Mouse (Mus musculus) hindbrain, embryonic 16.5 days (tissue): ENCODE results near the gene Ccl4. TPM values are rescaled to one million over a fixed set of nuclear protein-coding genes. Genes with fewer than 3 reads are reported as not detected.

ENCODE experiments used
- ATAC-seq: fragments of 200-750 bp; cut with Nextera tagmentation; 2 replicates; pipeline ENCODE4 v1.8.0; 2017; ENCODE audit warnings: moderate TSS enrichment, moderate library complexity
- H3K27ac ChIP-seq: fragments of 300-500 bp; sonication (generic); 2 replicates; pipeline ENCODE4 v1.5.1; 2014; ENCODE audit warnings: low read depth, mild to moderate bottlenecking, control low read depth, low read length, moderate library complexity
- H3K27me3 ChIP-seq: fragments of 300-500 bp; sonication (generic); replicated peaks from 2 replicates; pipeline ENCODE4 v1.6.1; 2014; ENCODE audit warnings: low read length; ENCODE audit not compliant: control insufficient read depth, insufficient read depth
- H3K36me3 ChIP-seq: fragments of 300-500 bp; sonication (generic); 2 replicates; pipeline ENCODE4 v1.6.1; 2014; ENCODE audit warnings: mild to moderate bottlenecking, low read length, moderate library complexity, mixed read lengths; ENCODE audit not compliant: control insufficient read depth, insufficient read depth
- H3K4me1 ChIP-seq: fragments of 300-500 bp; sonication (generic); 2 replicates; pipeline ENCODE4 v1.6.1; 2014; ENCODE audit warnings: low read depth, low read length; ENCODE audit not compliant: control insufficient read depth, insufficient read depth
- H3K4me2 ChIP-seq: fragments of 300-500 bp; sonication (generic); 2 replicates; pipeline ENCODE4 v1.6.1; 2014; ENCODE audit warnings: mild to moderate bottlenecking, low read length, control low read depth, moderate library complexity
- H3K4me3 ChIP-seq: fragments of 300-500 bp; sonication (generic); 2 replicates; pipeline ENCODE4 v1.5.1; 2014; ENCODE audit warnings: mild to moderate bottlenecking, low read length, control low read depth, moderate library complexity
- H3K9ac ChIP-seq: fragments of 300-500 bp; sonication (generic); 2 replicates; pipeline ENCODE4 v1.6.1; 2014; ENCODE audit warnings: low read depth, mild to moderate bottlenecking, control low read depth, low read length, moderate library complexity
- H3K9me3 ChIP-seq: fragments of 300-500 bp; sonication (generic); 2 replicates; pipeline ENCODE4 v1.6.1; 2014; ENCODE audit warnings: mild to moderate bottlenecking, low read length, moderate library complexity; ENCODE audit not compliant: control insufficient read depth
- WGBS: fragments of 180-500 bp; shearing (Covaris S2); extraction: QIAGEN DNeasy Blood & Tissue Kit; methylation state at CpG from one replicate; pipeline ENCODE4 v1.1.7; 2014; 5-methylcytosine and 5-hydroxymethylcytosine counted together
- polyA plus RNA-seq: library from polyadenylated mRNA; unstranded; fragments of >200 nt; fragmentation: Nextera tagmentation; extraction: Ambion mirVana; gene quantifications from 2 replicates; pipeline ENCODE4 v1.2.1, GENCODE M21; 2015

The Ccl4 gene
- polyA plus RNA-seq, 1 experiment from 2014 or later, result 1.4 TPM

GRCm38 (mm10) chr11:83654606-83655005, 7.8 kb upstream of the Ccl4 start:
- H3K36me3 ChIP-seq, result no peaks in the 10 kb centered on the region
- no peaks in the 10 kb centered on the region for H3K9me3 ChIP-seq
- H3K27ac ChIP-seq, result no peak overlapping the region
- ATAC-seq, result no peak
- H3K4me3 ChIP-seq, result no peak overlapping the region
- no peak overlapping the region for H3K9ac ChIP-seq
- no peak overlapping the region for H3K4me2 ChIP-seq
- 87% methylated on average over 8 of the region's 8 CpGs for WGBS
- no peaks in the 10 kb centered on the region for H3K27me3 ChIP-seq
- no peaks in the 10 kb centered on the region for H3K4me1 ChIP-seq

GRCm38 (mm10) chr11:83657508-83657907, 4.9 kb upstream of the Ccl4 start:
- H3K9ac ChIP-seq, result no peak overlapping the region
- no peak overlapping the region for H3K4me3 ChIP-seq
- H3K4me2 ChIP-seq, result no peak overlapping the region
- WGBS, result 94% methylated on average over 3 of the region's 3 CpGs
- H3K36me3 ChIP-seq, result no peaks in the 10 kb centered on the region
- no peak overlapping the region for H3K27ac ChIP-seq
- no peaks in the 10 kb centered on the region for H3K27me3 ChIP-seq
- H3K4me1 ChIP-seq, result no peaks in the 10 kb centered on the region
- no peaks in the 10 kb centered on the region for H3K9me3 ChIP-seq
- ATAC-seq, result no peak

GRCm38 (mm10) chr11:83658797-83659196, 3.6 kb upstream of the Ccl4 start:
- WGBS, result 81% methylated on average over 6 of the region's 6 CpGs
- Histone ChIP-seq H3K4me1 (no peaks in the 10 kb centered on the region), H3K36me3 (no peaks in the 10 kb centered on the region), H3K9me3 (no peaks in the 10 kb centered on the region), H3K4me2 (no peak overlapping the region), H3K27ac (no peak overlapping the region), H3K4me3 (no peak overlapping the region), H3K27me3 (no peaks in the 10 kb centered on the region), H3K9ac (no peak overlapping the region)
- ATAC-seq, result no peak

- H3K4me2 ChIP-seq, result no peak overlapping the region
- no peak for ATAC-seq
- no peak overlapping the region for H3K4me3 ChIP-seq
Measured at GRCm38 (mm10) chr11:83663532-83663931, 1.1 kb downstream of the Ccl4 start.

GRCm38 (mm10) chr11:83671743-83672142, 9.4 kb downstream of the Ccl4 start:
- no peaks in the 10 kb centered on the region for H3K4me1 ChIP-seq
- no peak overlapping the region for H3K9ac ChIP-seq
- H3K27me3 ChIP-seq, result no peaks in the 10 kb centered on the region
- H3K9me3 ChIP-seq, result no peaks in the 10 kb centered on the region
- H3K36me3 ChIP-seq, result no peaks in the 10 kb centered on the region
- H3K4me3 ChIP-seq, result no peak overlapping the region
- ATAC-seq, result no peak
- H3K27ac ChIP-seq, result no peak overlapping the region
- no peak overlapping the region for H3K4me2 ChIP-seq

More at GRCm38 (mm10) chr11:83663532-83663931, 1.1 kb downstream of the Ccl4 start:
- H3K27ac ChIP-seq, result no peak overlapping the region
- no peaks in the 10 kb centered on the region for H3K36me3 ChIP-seq
- no peaks in the 10 kb centered on the region for H3K4me1 ChIP-seq
- WGBS, result 84% methylated on average over 5 of the region's 5 CpGs
- H3K27me3 ChIP-seq, result no peaks in the 10 kb centered on the region
- no peaks in the 10 kb centered on the region for H3K9me3 ChIP-seq
- H3K9ac ChIP-seq, result no peak overlapping the region

- ATAC-seq, result no peak
- WGBS, result 92% methylated on average over 1 of the region's 1 CpGs
- H3K4me2 ChIP-seq, result no peak overlapping the region
Measured at GRCm38 (mm10) chr11:83675665-83676064, 13.3 kb downstream of the Ccl4 start.

GRCm38 (mm10) chr11:83689918-83690317, 27.5 kb downstream of the Ccl4 start:
- Histone ChIP-seq H3K9ac (no peak overlapping the region), H3K27me3 (no peaks in the 10 kb centered on the region), H3K9me3 (no peaks in the 10 kb centered on the region), H3K27ac (no peak overlapping the region), H3K4me1 (no peaks in the 10 kb centered on the region), H3K4me3 (no peak overlapping the region), H3K36me3 (no peaks in the 10 kb centered on the region), H3K4me2 (no peak overlapping the region)
- no peak for ATAC-seq
- 89% methylated on average over 1 of the region's 1 CpGs for WGBS

More at GRCm38 (mm10) chr11:83675665-83676064, 13.3 kb downstream of the Ccl4 start:
- no peak overlapping the region for H3K27ac ChIP-seq
- no peaks in the 10 kb centered on the region for H3K27me3 ChIP-seq
- H3K36me3 ChIP-seq, result no peaks in the 10 kb centered on the region
- H3K9ac ChIP-seq, result no peak overlapping the region
- no peak overlapping the region for H3K4me3 ChIP-seq
- H3K4me1 ChIP-seq, result no peaks in the 10 kb centered on the region
- H3K9me3 ChIP-seq, result no peaks in the 10 kb centered on the region

GRCm38 (mm10) chr11:83692008-83692407, 29.6 kb downstream of the Ccl4 start:
- Histone ChIP-seq H3K27ac (no peak overlapping the region), H3K4me3 (no peak overlapping the region), H3K36me3 (no peaks in the 10 kb centered on the region), H3K4me1 (no peaks in the 10 kb centered on the region), H3K4me2 (no peak overlapping the region), H3K9me3 (no peaks in the 10 kb centered on the region), H3K9ac (no peak overlapping the region), H3K27me3 (no peaks in the 10 kb centered on the region)
- 77% methylated on average over 1 of the region's 1 CpGs for WGBS
- ATAC-seq, result no peak

GRCm38 (mm10) chr11:83703705-83704104, 41.3 kb downstream of the Ccl4 start, which contains the start of gene Wfdc17:
Gene Wfdc17, plus strand, starts transcription at chr11:83703991.
- Histone ChIP-seq H3K27ac (no peak within 1 kb of the TSS), H3K27me3 (no peaks in the 10 kb centered on the region), H3K9ac (no peak within 1 kb of the TSS), H3K4me2 (no peak within 1 kb of the TSS), H3K4me1 (no peaks in the 10 kb centered on the region), H3K36me3 (no peaks in the 10 kb centered on the region), H3K9me3 (no peaks in the 10 kb centered on the region), H3K4me3 (no peak within 1 kb of the TSS)
- no peak for ATAC-seq
- WGBS, result 71% methylated on average over 1 of the region's 1 CpGs

- WGBS, result 86% methylated on average over 4 of the region's 4 CpGs
- ATAC-seq, result no peak
- H3K4me3 ChIP-seq, result no peak within 1 kb of the TSS
- no peak within 1 kb of the TSS for H3K9ac ChIP-seq
- no peak within 1 kb of the TSS for H3K27ac ChIP-seq
- no peaks in the 10 kb centered on the region for H3K4me1 ChIP-seq
- H3K9me3 ChIP-seq, result no peaks in the 10 kb centered on the region
- H3K27me3 ChIP-seq, result no peaks in the 10 kb centered on the region
- no peaks in the 10 kb centered on the region for H3K36me3 ChIP-seq
- no peak within 1 kb of the TSS for H3K4me2 ChIP-seq
Measured at GRCm38 (mm10) chr11:83708715-83709114, 46.3 kb downstream of the Ccl4 start, which contains the start of gene Wfdc18. Gene Wfdc18, plus strand, starts transcription at chr11:83709015.
